Mouse (Mus musculus): ENCODE data around the gene Lig4. TPM values are rescaled to one million over a fixed set of nuclear protein-coding genes. Genes with fewer than 3 reads are reported as not detected.

Lig4 gene
- total RNA-seq (2021): 1 to 10 TPM; 4.5 to 5.3 TPM
- long read RNA-seq, experiment 1, full-length matches to known transcripts: 3 of 5 reads
- long read RNA-seq, experiment 1, partial matches to known transcripts: 0 of 5 reads
- long read RNA-seq, experiment 1, other reads (novel, unspliced or antisense): 2 of 5 reads
- long read RNA-seq, experiment 2, full-length matches to known transcripts: 3 of 4 reads
- long read RNA-seq, experiment 2, partial matches to known transcripts: 0 of 4 reads
- long read RNA-seq, experiment 2, other reads (novel, unspliced or antisense): 1 of 4 reads

GRCm38 (mm10) chr8:9977573-9978314, at the start of gene Lig4, which contains the start of gene Abhd13:
Lig4 (minus strand) TSS chr8:9977686.
Abhd13 (plus strand) TSS chr8:9977707.
- DNase-seq (ENCODE audit: low spot score): peak; percentile 99

GRCm38 (mm10) chr8:10017231-10017630, 39.7 kb upstream of the Lig4 start:
- DNase-seq (ENCODE audit: low spot score): peak; percentile 16

- DNase-seq (ENCODE audit: low spot score): no peak
These were observed 38.8 kb upstream of the Lig4 start for GRCm38 (mm10) chr8:10016252-10016651.

- DNase-seq (ENCODE audit: low spot score): no peak
These were observed 30.2 kb upstream of the Lig4 start for GRCm38 (mm10) chr8:10007660-10008028.

GRCm38 (mm10) chr8:10006986-10007659, 29.6 kb upstream of the Lig4 start:
- DNase-seq (ENCODE audit: low spot score): peak; percentile 5

- DNase-seq (ENCODE audit: low spot score): peak; percentile 15
These were observed 28.9 kb upstream of the Lig4 start, which contains the start of gene Tnfsf13b for GRCm38 (mm10) chr8:10006156-10006985. Tnfsf13b (plus strand) TSS chr8:10006467.

- no peak for DNase-seq (ENCODE audit: low spot score)
These were observed 26.6 kb upstream of the Lig4 start for GRCm38 (mm10) chr8:10004115-10004514.

- DNase-seq (ENCODE audit: low spot score): no peak
These were observed 2.7 kb upstream of the Lig4 start for GRCm38 (mm10) chr8:9980188-9980587.

GRCm38 (mm10) chr8:9979746-9980145, 2.3 kb upstream of the Lig4 start:
- DNase-seq (ENCODE audit: low spot score): no peak

GRCm38 (mm10) chr8:9978475-9979230, 1.2 kb upstream of the Lig4 start:
- DNase-seq (ENCODE audit: low spot score): no peak

- no peak for DNase-seq (ENCODE audit: low spot score)
These were observed 470 bp downstream of the Lig4 start for GRCm38 (mm10) chr8:9977016-9977415.

GRCm38 (mm10) chr8:9975898-9976611, 1.4 kb downstream of the Lig4 start:
- DNase-seq (ENCODE audit: low spot score): peak; percentile 98

- no peak for DNase-seq (ENCODE audit: low spot score)
These were observed 2.2 kb downstream of the Lig4 start for GRCm38 (mm10) chr8:9975276-9975675.

GRCm38 (mm10) chr8:9971866-9972265, 5.6 kb downstream of the Lig4 start:
- DNase-seq (ENCODE audit: low spot score): no peak

GRCm38 (mm10) chr8:9959919-9960318, 17.6 kb downstream of the Lig4 start:
- DNase-seq (ENCODE audit: low spot score): no peak

GRCm38 (mm10) chr8:9958338-9958737, 19.1 kb downstream of the Lig4 start:
- DNase-seq (ENCODE audit: low spot score): no peak

- no peak for DNase-seq (ENCODE audit: low spot score)
These were observed 28.2 kb downstream of the Lig4 start for GRCm38 (mm10) chr8:9949134-9949890.

- DNase-seq (ENCODE audit: low spot score): no peak
These were observed 41.9 kb downstream of the Lig4 start for GRCm38 (mm10) chr8:9935574-9935973.

GRCm38 (mm10) chr8:9934891-9935565, 42.5 kb downstream of the Lig4 start:
- peak; percentile 10 for DNase-seq (ENCODE audit: low spot score)

Measured in gastrocnemius, adult 18-20 months (tissue).